Mouse (Mus musculus): ENCODE data around the gene Pced1b. TPM values are rescaled to one million over a fixed set of nuclear protein-coding genes. Genes with fewer than 3 reads are reported as not detected.

Gene Pced1b
- polyA plus RNA-seq, 1 experiment from 2014 or later, result 6.0 TPM

GRCm38 (mm10) chr15:97254375-97254774, 7.5 kb downstream of the Pced1b start:
- no peak for ATAC-seq (ENCODE audit: low FRiP score, low TSS enrichment)
- Histone ChIP-seq H3K4me2 (replicated peaks; ENCODE audit: low read depth, low read length) (no peak overlapping the region), H3K4me1 (ENCODE audit: insufficient read depth, low read length) (peaks cover 19% of the 10 kb centered on the region), H3K4me3 (ENCODE audit: low read length) (no peak overlapping the region), H3K27me3 (ENCODE audit: insufficient read depth, low read length) (no peaks in the 10 kb centered on the region), H3K9me3 (ENCODE audit: low read length) (no peaks in the 10 kb centered on the region), H3K27ac (ENCODE audit: low read length) (no peak overlapping the region), H3K36me3 (ENCODE audit: insufficient read depth, low read length) (no peaks in the 10 kb centered on the region), H3K9ac (replicated peaks; ENCODE audit: low read length) (no peak overlapping the region)
- WGBS, result 97% methylated on average over 4 of the region's 4 CpGs

GRCm38 (mm10) chr15:97255800-97256199, 8.9 kb downstream of the Pced1b start:
- H3K27me3 ChIP-seq (ENCODE audit: insufficient read depth, low read length), result no peaks in the 10 kb centered on the region
- H3K27ac ChIP-seq (ENCODE audit: low read length), result no peak overlapping the region
- H3K4me3 ChIP-seq (ENCODE audit: low read length), result no peak overlapping the region
- no peaks in the 10 kb centered on the region for H3K9me3 ChIP-seq (ENCODE audit: low read length)
- H3K4me1 ChIP-seq (ENCODE audit: insufficient read depth, low read length), result peaks cover 23% of the 10 kb centered on the region
- H3K36me3 ChIP-seq (ENCODE audit: insufficient read depth, low read length), result no peaks in the 10 kb centered on the region
- H3K9ac ChIP-seq (replicated peaks; ENCODE audit: low read length), result no peak overlapping the region
- no peak overlapping the region for H3K4me2 ChIP-seq (replicated peaks; ENCODE audit: low read depth, low read length)
- WGBS, result 85% methylated on average over 3 of the region's 3 CpGs
- no peak for ATAC-seq (ENCODE audit: low FRiP score, low TSS enrichment)

DNA sequence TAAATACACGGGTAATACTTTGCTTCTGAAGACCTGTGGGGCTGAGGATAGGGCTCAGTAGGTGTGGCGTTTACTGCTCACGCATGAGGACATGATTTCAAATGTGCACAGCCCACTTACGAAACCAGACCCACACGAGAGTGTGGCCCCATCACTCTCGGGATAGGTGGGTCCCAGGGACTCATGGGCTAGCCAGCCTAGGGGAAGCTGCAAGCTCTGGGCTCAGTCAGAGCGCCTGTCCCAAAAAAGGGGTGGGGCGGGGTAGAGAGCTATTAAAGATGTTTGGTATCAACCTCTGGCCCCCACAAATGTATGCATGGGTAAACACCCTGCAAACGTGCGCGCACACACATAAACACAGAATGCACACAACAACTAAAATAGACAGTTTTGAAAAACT, 9.5 kb downstream of the Pced1b start:
- 0 out of 2 replicates have a peak overlapping the region, but pooled peaks have one; percentile 57 for H3K27ac ChIP-seq (ENCODE audit: low read length)
- 84% methylated on average over 11 of the region's 11 CpGs for WGBS
- H3K4me1 ChIP-seq (ENCODE audit: insufficient read depth, low read length), result peaks cover 23% of the 10 kb centered on the region
- H3K36me3 ChIP-seq (ENCODE audit: insufficient read depth, low read length), result no peaks in the 10 kb centered on the region
- no peak overlapping the region for H3K9ac ChIP-seq (replicated peaks; ENCODE audit: low read length)
- H3K4me2 ChIP-seq (replicated peaks; ENCODE audit: low read depth, low read length), result no peak overlapping the region
- no peaks in the 10 kb centered on the region for H3K9me3 ChIP-seq (ENCODE audit: low read length)
- H3K27me3 ChIP-seq (ENCODE audit: insufficient read depth, low read length), result no peaks in the 10 kb centered on the region
- no peak for ATAC-seq (ENCODE audit: low FRiP score, low TSS enrichment)
- no peak overlapping the region for H3K4me3 ChIP-seq (ENCODE audit: low read length)

GRCm38 (mm10) chr15:97257206-97257775, 10.4 kb downstream of the Pced1b start:
- Histone ChIP-seq H3K27me3 (ENCODE audit: insufficient read depth, low read length) (no peaks in the 10 kb centered on the region), H3K9me3 (ENCODE audit: low read length) (no peaks in the 10 kb centered on the region), H3K27ac (ENCODE audit: low read length) (peak overlapping the region; percentile 57), H3K9ac (replicated peaks; ENCODE audit: low read length) (no peak overlapping the region), H3K4me2 (replicated peaks; ENCODE audit: low read depth, low read length) (no peak overlapping the region), H3K4me1 (ENCODE audit: insufficient read depth, low read length) (peaks cover 25% of the 10 kb centered on the region), H3K36me3 (ENCODE audit: insufficient read depth, low read length) (no peaks in the 10 kb centered on the region), H3K4me3 (ENCODE audit: low read length) (no peak overlapping the region)
- peak; percentile 66 for ATAC-seq (ENCODE audit: low FRiP score, low TSS enrichment)
- WGBS, result 43% methylated on average over 8 of the region's 8 CpGs

GRCm38 (mm10) chr15:97258483-97259230, 11.8 kb downstream of the Pced1b start:
- Histone ChIP-seq H3K4me1 (ENCODE audit: insufficient read depth, low read length) (peaks cover 32% of the 10 kb centered on the region), H3K4me2 (replicated peaks; ENCODE audit: low read depth, low read length) (no peak overlapping the region)

DNA sequence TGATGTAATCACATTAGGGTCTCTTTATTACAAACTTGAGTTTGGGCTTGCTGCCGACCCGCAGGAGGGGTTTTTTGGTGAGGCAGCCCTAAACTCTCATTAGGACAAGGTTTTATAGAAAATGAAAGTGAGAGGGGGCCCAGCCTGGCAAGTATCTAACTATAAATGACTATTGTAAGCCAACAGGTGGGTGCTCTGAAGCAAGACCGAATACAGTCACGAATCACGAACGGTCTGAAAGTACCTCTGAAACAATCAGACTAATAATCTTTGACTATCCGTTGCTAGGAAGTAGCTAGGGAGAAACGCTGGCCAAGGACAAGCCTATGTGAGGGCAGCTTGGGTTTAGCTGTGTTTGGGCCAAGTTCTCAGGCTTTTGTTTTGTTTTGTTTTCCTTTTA, 12.4 kb downstream of the Pced1b start:
- Histone ChIP-seq H3K4me1 (ENCODE audit: insufficient read depth, low read length) (peaks cover 32% of the 10 kb centered on the region), H3K27ac (ENCODE audit: low read length) (0 out of 2 replicates have a peak overlapping the region, but pooled peaks have one; percentile 18), H3K27me3 (ENCODE audit: insufficient read depth, low read length) (no peaks in the 10 kb centered on the region), H3K9ac (replicated peaks; ENCODE audit: low read length) (no peak overlapping the region), H3K4me2 (replicated peaks; ENCODE audit: low read depth, low read length) (no peak overlapping the region), H3K9me3 (ENCODE audit: low read length) (no peaks in the 10 kb centered on the region), H3K36me3 (ENCODE audit: insufficient read depth, low read length) (no peaks in the 10 kb centered on the region), H3K4me3 (ENCODE audit: low read length) (no peak overlapping the region)
- ATAC-seq (ENCODE audit: low FRiP score, low TSS enrichment), result no peak
- 59% methylated on average over 8 of the region's 8 CpGs for WGBS

More at GRCm38 (mm10) chr15:97258483-97259230, 11.8 kb downstream of the Pced1b start:
- 82% methylated on average over 17 of the region's 17 CpGs for WGBS
- Histone ChIP-seq H3K27ac (ENCODE audit: low read length) (no peak overlapping the region), H3K9ac (replicated peaks; ENCODE audit: low read length) (no peak overlapping the region), H3K9me3 (ENCODE audit: low read length) (no peaks in the 10 kb centered on the region), H3K4me3 (ENCODE audit: low read length) (no peak overlapping the region), H3K36me3 (ENCODE audit: insufficient read depth, low read length) (no peaks in the 10 kb centered on the region), H3K27me3 (ENCODE audit: insufficient read depth, low read length) (no peaks in the 10 kb centered on the region)
- ATAC-seq (ENCODE audit: low FRiP score, low TSS enrichment), result no peak

DNA sequence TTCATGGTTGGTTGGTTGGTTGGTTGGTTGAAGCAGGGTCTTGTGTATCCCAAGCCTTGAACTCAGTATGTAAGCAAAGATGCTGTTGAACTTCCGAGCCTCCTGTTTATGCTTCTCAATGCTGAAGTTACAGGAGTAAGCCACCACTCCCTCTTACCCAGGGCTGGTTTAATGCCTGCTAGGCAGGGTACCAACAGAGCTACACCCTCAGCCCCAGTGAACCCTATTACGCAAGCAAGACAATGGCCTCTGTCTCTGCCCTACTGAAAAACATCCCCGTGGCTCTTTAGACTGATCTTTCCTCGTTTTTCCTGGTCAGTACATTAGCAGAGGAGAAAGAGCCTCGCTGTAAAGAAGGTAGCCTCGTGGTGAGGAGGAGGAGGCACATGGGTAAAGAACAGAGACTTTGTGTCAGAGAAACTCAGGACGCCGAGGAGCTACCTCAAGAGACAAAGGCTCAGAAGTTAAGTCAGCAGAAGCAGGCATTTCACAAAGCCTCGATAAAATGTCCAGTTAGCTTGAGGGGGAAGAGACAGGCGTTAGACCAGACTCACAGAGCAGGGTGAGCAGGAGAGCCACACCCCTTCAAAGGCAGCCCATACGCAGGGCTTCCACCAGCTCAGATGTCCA, 13.2 kb downstream of the Pced1b start:
- Histone ChIP-seq H3K9me3 (ENCODE audit: low read length) (no peaks in the 10 kb centered on the region), H3K4me1 (ENCODE audit: insufficient read depth, low read length) (peaks cover 32% of the 10 kb centered on the region), H3K27me3 (ENCODE audit: insufficient read depth, low read length) (no peaks in the 10 kb centered on the region), H3K4me2 (replicated peaks; ENCODE audit: low read depth, low read length) (no peak overlapping the region), H3K36me3 (ENCODE audit: insufficient read depth, low read length) (no peaks in the 10 kb centered on the region), H3K4me3 (ENCODE audit: low read length) (no peak overlapping the region), H3K9ac (replicated peaks; ENCODE audit: low read length) (no peak overlapping the region), H3K27ac (ENCODE audit: low read length) (no peak overlapping the region)
- ATAC-seq (ENCODE audit: low FRiP score, low TSS enrichment), result no peak
- WGBS, result 73% methylated on average over 11 of the region's 11 CpGs

GRCm38 (mm10) chr15:97262251-97262650, 15.3 kb downstream of the Pced1b start:
- no peak overlapping the region for H3K4me3 ChIP-seq (ENCODE audit: low read length)
- no peak overlapping the region for H3K9ac ChIP-seq (replicated peaks; ENCODE audit: low read length)
- H3K9me3 ChIP-seq (ENCODE audit: low read length), result no peaks in the 10 kb centered on the region
- no peaks in the 10 kb centered on the region for H3K36me3 ChIP-seq (ENCODE audit: insufficient read depth, low read length)
- 55% methylated on average over 9 of the region's 9 CpGs for WGBS
- no peak overlapping the region for H3K27ac ChIP-seq (ENCODE audit: low read length)
- no peaks in the 10 kb centered on the region for H3K27me3 ChIP-seq (ENCODE audit: insufficient read depth, low read length)
- peak overlapping the region; percentile 7; the same call in 1 of the 2 replicates for H3K4me2 ChIP-seq (replicated peaks; ENCODE audit: low read depth, low read length)
- peaks cover 30% of the 10 kb centered on the region for H3K4me1 ChIP-seq (ENCODE audit: insufficient read depth, low read length)
- ATAC-seq (ENCODE audit: low FRiP score, low TSS enrichment), result no peak

DNA sequence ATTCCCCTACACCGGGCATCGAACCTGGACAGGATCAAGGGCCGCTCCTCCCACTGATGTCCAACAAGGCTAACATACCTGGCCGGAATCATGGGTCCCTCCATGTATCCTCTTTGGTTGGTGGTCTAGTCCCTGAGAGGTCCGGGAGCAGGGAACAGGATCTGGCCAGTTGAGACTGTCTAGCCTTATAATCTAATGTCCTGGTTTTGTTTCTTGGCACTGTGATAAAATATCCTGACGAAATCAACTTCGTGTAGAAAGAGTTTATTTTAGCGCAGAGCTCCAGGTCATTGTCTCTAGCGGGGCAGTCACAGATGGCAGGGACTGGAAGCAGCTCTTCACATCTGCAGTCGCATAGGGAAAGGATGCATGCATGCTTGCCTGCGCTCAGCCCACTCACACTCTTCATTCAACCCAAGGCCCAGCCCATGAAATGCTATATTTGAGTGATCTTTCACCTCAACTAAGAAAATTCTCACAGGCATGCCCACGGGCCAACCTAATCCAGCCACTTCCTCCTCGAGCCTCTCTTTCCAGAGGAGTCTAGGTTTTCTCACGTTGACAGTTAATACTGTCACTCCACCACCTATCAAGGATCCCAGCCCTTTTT, 19.4 kb downstream of the Pced1b start:
- Histone ChIP-seq H3K27me3 (ENCODE audit: insufficient read depth, low read length) (no peaks in the 10 kb centered on the region), H3K9ac (replicated peaks; ENCODE audit: low read length) (no peak overlapping the region), H3K27ac (ENCODE audit: low read length) (no peak overlapping the region; the same call in 1 of the 2 replicates), H3K9me3 (ENCODE audit: low read length) (no peaks in the 10 kb centered on the region), H3K4me1 (ENCODE audit: insufficient read depth, low read length) (peaks cover 17% of the 10 kb centered on the region), H3K4me2 (replicated peaks; ENCODE audit: low read depth, low read length) (no peak overlapping the region), H3K4me3 (ENCODE audit: low read length) (no peak overlapping the region), H3K36me3 (ENCODE audit: insufficient read depth, low read length) (no peaks in the 10 kb centered on the region)
- WGBS, result 63% methylated on average over 14 of the region's 14 CpGs
- no peak for ATAC-seq (ENCODE audit: low FRiP score, low TSS enrichment)

Data from kidney, embryonic 16.5 days (tissue).